Mouse (Mus musculus) liver, embryonic 16.5 days (tissue): ENCODE data around the gene Prdm12. TPM values are rescaled to one million over a fixed set of nuclear protein-coding genes. Genes with fewer than 3 reads are reported as not detected.

Experiments used
- ATAC-seq: fragments of 200-750 bp; cut with Nextera tagmentation; 2 replicates; pipeline ENCODE4 v1.8.0; 2017; ENCODE audit warnings: low read depth, mild to moderate bottlenecking, moderate number of reproducible peaks, moderate library complexity
- H3K27ac ChIP-seq: fragments of 300-500 bp; sonication (generic); 2 replicates; pipeline ENCODE4 v1.5.1; 2014; ENCODE audit warnings: mild to moderate bottlenecking, low read length
- H3K27me3 ChIP-seq: fragments of 300-500 bp; sonication (generic); 2 replicates; pipeline ENCODE4 v1.6.1; 2014; ENCODE audit warnings: low read depth, low read length, mixed read lengths; ENCODE audit not compliant: control insufficient read depth, insufficient read depth
- H3K36me3 ChIP-seq: fragments of 300-500 bp; sonication (generic); 2 replicates; pipeline ENCODE4 v1.6.1; 2014; ENCODE audit warnings: mild to moderate bottlenecking; ENCODE audit not compliant: control insufficient read depth, insufficient read depth
- H3K4me1 ChIP-seq: fragments of 300-500 bp; sonication (generic); 2 replicates; pipeline ENCODE4 v1.6.1; 2014; ENCODE audit warnings: low read depth, low read length, mixed read lengths; ENCODE audit not compliant: control insufficient read depth
- H3K4me2 ChIP-seq: fragments of 300-500 bp; sonication (generic); 2 replicates; pipeline ENCODE4 v1.6.1; 2014; ENCODE audit warnings: low read depth, low read length, mixed read lengths
- H3K4me3 ChIP-seq: fragments of 300-500 bp; sonication (generic); 2 replicates; pipeline ENCODE4 v1.5.1; 2014; ENCODE audit warnings: low read depth, mild to moderate bottlenecking, low read length
- H3K9ac ChIP-seq: fragments of 300-500 bp; sonication (generic); 2 replicates; pipeline ENCODE4 v1.6.1; 2014; ENCODE audit warnings: low read depth, low read length
- H3K9me3 ChIP-seq: fragments of 300-500 bp; sonication (generic); replicated peaks from 2 replicates; pipeline ENCODE4 v1.6.1; 2016; ENCODE audit warnings: low read length; ENCODE audit not compliant: control insufficient read depth
- WGBS: fragments of 180-500 bp; shearing (Covaris S2); extraction: QIAGEN DNeasy Blood & Tissue Kit; methylation state at CpG from one replicate; pipeline ENCODE4 v1.1.7; 2014; ENCODE audit not compliant: insufficient replicate concordance; 5-methylcytosine and 5-hydroxymethylcytosine counted together
- microRNA-seq: library from miRNA; unstranded; fragments of <30 nt; microRNA quantifications from one replicate; pipeline ENCODE4, GENCODE M21; 2016
- polyA plus RNA-seq: library from polyadenylated mRNA; unstranded; fragments of >200 nt; fragmentation: Nextera tagmentation; extraction: Ambion mirVana; gene quantifications from 2 replicates; pipeline ENCODE4 v1.2.1, GENCODE M21; 2015

The Prdm12 gene
- polyA plus RNA-seq, 1 experiment from 2014 or later = not detected

DNA sequence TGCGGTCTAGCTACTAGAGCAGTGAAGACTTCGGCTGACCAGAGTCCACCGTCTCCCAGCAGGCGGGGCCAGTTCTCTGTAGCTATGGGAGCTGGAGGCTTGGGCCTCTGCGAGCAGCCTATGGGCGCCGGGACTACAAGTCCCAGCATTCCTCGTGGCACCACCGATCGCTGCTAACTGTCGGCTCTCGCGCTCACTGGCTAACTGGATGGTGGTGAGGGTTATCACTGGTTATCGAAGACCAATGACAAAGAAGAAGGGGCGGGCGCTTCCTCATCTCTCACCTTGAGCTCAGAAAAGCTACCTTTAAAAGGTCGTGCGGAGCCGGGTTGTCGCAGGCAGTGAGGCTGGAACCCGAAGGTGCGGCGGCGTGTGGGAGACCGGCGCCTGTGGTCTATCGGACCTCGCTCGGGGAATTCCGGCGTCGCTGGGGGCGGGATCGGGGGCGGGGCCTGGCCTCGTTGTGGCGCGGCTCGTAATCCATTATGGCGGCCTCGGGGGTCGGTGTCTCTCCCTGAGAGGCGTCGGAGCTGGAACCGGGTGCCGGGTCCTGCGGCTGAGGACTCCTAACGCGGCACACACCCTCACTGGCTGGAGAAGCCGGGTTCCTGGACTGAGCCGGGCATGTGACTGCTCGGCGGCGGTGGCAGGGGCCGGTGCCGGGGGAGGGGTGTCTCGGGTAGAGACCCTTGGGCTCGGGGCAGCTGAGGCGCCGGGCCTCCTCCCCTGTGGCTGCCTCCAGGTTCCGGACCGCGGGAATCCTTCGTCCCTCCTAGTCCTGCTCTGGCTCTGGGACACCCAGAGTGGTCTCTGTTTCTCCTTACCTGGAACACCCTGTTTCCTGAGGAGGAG is 48.5 kb downstream of the Prdm12 start, which contains the start of gene Abl1:
Gene Abl1 (plus strand): TSS at position 303 of the 852 bp plus-strand sequence.
- Histone ChIP-seq H3K27me3 (no peaks in the 10 kb centered on the region), H3K9ac (peak within 1 kb of the TSS; percentile 96), H3K4me2 (peak within 1 kb of the TSS; percentile 91), H3K27ac (peak within 1 kb of the TSS; percentile 95), H3K9me3 (no peaks in the 10 kb centered on the region), H3K4me1 (peaks cover 15% of the 10 kb centered on the region), H3K4me3 (peak within 1 kb of the TSS; percentile 95), H3K36me3 (no peaks in the 10 kb centered on the region)
- peak; percentile 100 for ATAC-seq
- WGBS = under 1% methylated on average over 64 of the region's 64 CpGs

DNA sequence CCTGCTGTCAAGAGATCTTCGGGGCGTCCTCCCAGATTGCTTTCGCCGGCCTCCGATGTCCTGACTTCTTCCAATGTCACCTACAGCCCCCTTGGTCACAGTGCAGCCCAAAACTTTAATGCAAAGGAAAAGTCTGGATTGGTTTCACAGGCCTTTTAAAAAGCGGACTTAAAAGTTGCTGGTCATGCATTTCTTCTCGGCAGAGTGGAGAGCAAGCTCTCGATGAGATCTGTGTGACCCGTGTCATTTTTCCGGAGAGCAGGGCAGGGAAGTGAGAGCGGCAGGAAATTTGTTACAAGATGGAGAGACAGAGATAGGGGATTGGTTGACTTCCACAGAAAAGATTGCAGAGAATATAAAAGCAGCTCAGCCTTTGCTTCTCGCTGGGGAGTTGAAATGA is 49.2 kb downstream of the Prdm12 start:
- Histone ChIP-seq H3K36me3 (no peaks in the 10 kb centered on the region), H3K27ac (peak overlapping the region; percentile 95), H3K9ac (peak overlapping the region; percentile 96), H3K4me1 (peaks cover 15% of the 10 kb centered on the region), H3K27me3 (no peaks in the 10 kb centered on the region), H3K4me3 (peak overlapping the region; percentile 95), H3K4me2 (peak overlapping the region; percentile 91), H3K9me3 (no peaks in the 10 kb centered on the region)
- no peak for ATAC-seq
- 0% methylated on average over 12 of the region's 12 CpGs for WGBS

DNA sequence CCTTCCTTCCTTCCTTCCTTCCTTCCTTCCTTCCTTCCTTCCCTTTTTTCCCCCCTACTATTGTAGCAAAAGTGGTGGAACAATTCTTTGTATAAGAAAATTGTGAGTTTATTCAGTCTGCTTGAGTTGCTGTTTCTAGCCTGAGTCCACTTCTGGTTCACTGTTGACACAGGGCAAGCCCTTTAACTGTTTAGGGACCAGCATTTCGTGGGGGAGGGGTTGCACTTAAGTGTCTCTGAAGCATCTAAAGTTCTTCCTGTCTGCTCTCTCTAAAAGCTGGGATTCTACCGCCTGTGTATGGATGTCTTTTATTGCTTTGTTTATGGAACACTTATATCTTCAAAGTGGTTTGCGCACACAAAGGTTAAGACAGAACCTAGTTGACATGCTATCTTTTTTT is 50.2 kb downstream of the Prdm12 start:
- no peaks in the 10 kb centered on the region for H3K27me3 ChIP-seq
- no peak overlapping the region for H3K27ac ChIP-seq
- no peak for ATAC-seq
- peaks cover 15% of the 10 kb centered on the region for H3K4me1 ChIP-seq
- H3K4me3 ChIP-seq = peak overlapping the region; percentile 95
- H3K9ac ChIP-seq = no peak overlapping the region
- 46% methylated on average over 3 of the region's 3 CpGs for WGBS
- H3K9me3 ChIP-seq = no peaks in the 10 kb centered on the region
- no peaks in the 10 kb centered on the region for H3K36me3 ChIP-seq
- H3K4me2 ChIP-seq = peak overlapping the region; percentile 91

DNA sequence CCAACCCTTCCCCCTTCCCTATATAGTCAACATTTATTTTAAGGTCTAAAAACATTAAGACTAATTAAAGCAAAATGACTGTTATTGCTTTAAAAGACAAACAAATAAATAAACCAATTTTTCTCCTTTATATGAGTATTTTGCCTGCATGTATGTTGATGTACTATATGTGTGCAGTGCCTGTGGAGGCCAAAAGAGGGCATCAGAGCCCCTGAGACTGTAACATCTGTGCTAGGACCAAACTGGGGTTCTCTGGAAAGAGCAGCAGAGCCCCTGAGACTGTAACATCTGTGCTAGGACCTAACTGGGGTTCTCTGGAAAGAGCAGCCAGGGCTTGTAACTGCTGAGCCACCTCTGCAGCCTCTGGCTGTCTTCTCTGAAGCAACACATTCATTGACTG is 58.4 kb downstream of the Prdm12 start:
- no peaks in the 10 kb centered on the region for H3K9me3 ChIP-seq
- H3K9ac ChIP-seq = no peak overlapping the region
- peaks cover 4% of the 10 kb centered on the region; the same call in 1 of the 2 replicates for H3K4me1 ChIP-seq
- H3K27me3 ChIP-seq = no peaks in the 10 kb centered on the region
- ATAC-seq = no peak
- H3K4me2 ChIP-seq = no peak overlapping the region
- no peak overlapping the region for H3K4me3 ChIP-seq
- H3K36me3 ChIP-seq = peaks cover 2% of the 10 kb centered on the region; the same call in 1 of the 2 replicates
- no peak overlapping the region for H3K27ac ChIP-seq

DNA sequence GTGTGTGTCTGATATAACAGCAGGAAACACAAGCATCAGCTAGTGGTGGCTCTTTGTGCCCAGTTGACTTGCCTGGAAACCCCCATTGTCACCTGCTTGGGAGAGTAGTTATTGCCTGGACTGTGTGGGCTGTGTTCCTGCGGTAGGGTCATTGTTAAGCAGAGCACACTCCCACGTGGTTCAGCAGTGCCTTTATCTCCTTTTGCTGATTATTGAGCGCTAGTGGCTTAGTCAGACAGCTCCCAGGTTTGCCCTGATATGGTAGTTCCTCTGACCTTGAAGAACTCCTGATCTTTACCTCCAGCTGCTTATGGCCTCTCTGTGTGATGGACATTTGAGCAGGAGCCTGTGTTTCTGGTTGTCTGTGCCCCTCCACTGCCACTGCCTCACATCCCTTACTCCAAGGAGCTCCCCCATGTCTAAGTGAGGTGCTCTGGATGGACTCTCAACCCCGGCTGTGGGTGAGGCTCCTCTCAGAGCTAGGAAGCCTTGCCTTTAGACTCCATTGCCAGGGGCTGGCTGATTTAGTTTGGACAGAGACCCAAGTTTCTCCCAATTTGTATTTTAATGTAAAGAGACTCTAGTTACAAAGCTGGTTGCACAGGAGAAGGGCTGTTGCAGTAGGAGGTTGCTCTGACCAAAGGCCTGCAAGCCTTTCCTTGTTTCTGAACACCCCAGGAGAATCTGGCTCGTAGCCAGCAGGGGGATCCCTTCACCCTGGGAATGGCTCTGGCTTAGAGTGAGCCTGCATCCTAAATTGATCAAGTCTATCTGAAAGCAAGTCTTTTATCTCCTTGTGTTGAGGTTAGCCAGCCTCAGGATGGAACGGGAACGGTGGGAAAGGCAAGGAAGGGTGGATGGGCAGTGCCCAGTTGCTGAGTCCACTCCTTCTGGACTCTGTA is 61.0 kb downstream of the Prdm12 start:
- no peak overlapping the region for H3K4me2 ChIP-seq
- peaks cover 4% of the 10 kb centered on the region; the same call in 1 of the 2 replicates for H3K4me1 ChIP-seq
- H3K4me3 ChIP-seq = no peak overlapping the region
- peak; percentile 68; the same call in 1 of the 2 replicates for ATAC-seq
- no peaks in the 10 kb centered on the region for H3K9me3 ChIP-seq
- H3K27me3 ChIP-seq = no peaks in the 10 kb centered on the region
- H3K9ac ChIP-seq = no peak overlapping the region
- WGBS = 36% methylated on average over 7 of the region's 7 CpGs
- H3K27ac ChIP-seq = no peak overlapping the region
- peaks cover under 1% of the 10 kb centered on the region; the same call in 1 of the 2 replicates for H3K36me3 ChIP-seq

DNA sequence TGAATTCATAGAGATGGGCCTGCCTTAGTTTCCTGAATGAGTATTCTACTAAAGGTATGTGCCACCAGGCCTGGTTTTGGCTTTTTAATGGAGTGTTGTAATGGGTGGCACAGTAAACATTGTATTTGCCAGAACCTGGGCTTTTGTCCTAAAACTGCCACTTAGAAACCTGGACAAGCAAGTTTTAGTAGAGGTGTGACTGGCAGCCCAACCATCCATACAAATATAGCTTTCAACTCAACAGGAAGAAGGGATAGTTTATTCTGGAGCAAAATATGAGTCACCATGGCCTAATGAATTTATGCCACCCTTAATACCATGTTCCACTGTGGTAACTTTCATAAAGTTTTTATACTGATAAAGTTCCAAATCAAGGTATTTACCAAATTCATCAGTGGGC is 63.4 kb downstream of the Prdm12 start:
- H3K9me3 ChIP-seq = no peaks in the 10 kb centered on the region
- H3K27me3 ChIP-seq = no peaks in the 10 kb centered on the region
- no peak overlapping the region for H3K27ac ChIP-seq
- no peak overlapping the region for H3K4me3 ChIP-seq
- H3K4me1 ChIP-seq = peaks cover 8% of the 10 kb centered on the region
- no peak for ATAC-seq
- no peak overlapping the region for H3K9ac ChIP-seq
- H3K36me3 ChIP-seq = no peaks in the 10 kb centered on the region
- H3K4me2 ChIP-seq = no peak overlapping the region

Small RNA genes within 50 kb of the gene (microRNA-seq; reads per million reads assigned to microRNA genes)
- 0.98 reads per million for gene Mir6998

Other genes starting within 250 kb of the Prdm12 start
- gene Ass1, start 169.8 kb upstream of the Prdm12 start, polyA plus RNA-seq = 399 and 480 TPM in 2 replicates
- 15.1 and 19.5 TPM in 2 replicates for gene Fubp3, start 67.4 kb upstream of the Prdm12 start, polyA plus RNA-seq
- 24.9 and 25.6 TPM in 2 replicates for gene Exosc2, start 30.7 kb downstream of the Prdm12 start, polyA plus RNA-seq
- gene Abl1, start 48.3 kb downstream of the Prdm12 start, polyA plus RNA-seq = 5.8 and 6.7 TPM in 2 replicates
- gene Qrfp, start 170.5 kb downstream of the Prdm12 start, polyA plus RNA-seq = 0.05 and 0.07 TPM in 2 replicates
- 0.04 TPM in 2 replicates for gene Fibcd1, start 206.0 kb downstream of the Prdm12 start, polyA plus RNA-seq
- 0.04 and 0.15 TPM in 2 replicates for gene Lamc3, start 247.3 kb downstream of the Prdm12 start, polyA plus RNA-seq